Mouse (Mus musculus) intestine, embryonic 15.5 days (tissue): Measurements from ENCODE around the gene Lypd3. TPM values are rescaled to one million over a fixed set of nuclear protein-coding genes. Genes with fewer than 3 reads are reported as not detected.

ENCODE experiments used
- ATAC-seq: fragments of 200-750 bp; cut with Nextera tagmentation; 2 replicates; pipeline ENCODE4 v1.8.0; 2017; ENCODE audit warnings: moderate TSS enrichment, moderate library complexity
- H3K27ac ChIP-seq: fragments of 300-500 bp; sonication (generic); 2 replicates; pipeline ENCODE4 v1.5.1; 2015; ENCODE audit warnings: mild to moderate bottlenecking, inconsistent platforms
- H3K27me3 ChIP-seq: fragments of 300-500 bp; sonication (generic); replicated peaks from 2 replicates; pipeline ENCODE4 v1.6.1; 2015; ENCODE audit warnings: inconsistent platforms
- H3K36me3 ChIP-seq: fragments of 300-500 bp; sonication (generic); 2 replicates; pipeline ENCODE4 v1.6.1; 2015; ENCODE audit warnings: inconsistent platforms
- H3K4me1 ChIP-seq: fragments of 300-500 bp; sonication (generic); replicated peaks from 2 replicates; pipeline ENCODE4 v1.6.1; 2015; ENCODE audit warnings: inconsistent platforms
- H3K4me2 ChIP-seq: fragments of 300-500 bp; sonication (generic); replicated peaks from 2 replicates; pipeline ENCODE4 v1.6.1; 2015; ENCODE audit warnings: mild to moderate bottlenecking, inconsistent platforms
- H3K4me3 ChIP-seq: fragments of 300-500 bp; sonication (generic); replicated peaks from 2 replicates; pipeline ENCODE4 v1.5.1; 2015; ENCODE audit warnings: inconsistent platforms
- H3K9ac ChIP-seq: fragments of 300-500 bp; sonication (generic); 2 replicates; pipeline ENCODE4 v1.6.1; 2015; ENCODE audit warnings: inconsistent platforms
- H3K9me3 ChIP-seq: fragments of 300-500 bp; sonication (generic); 2 replicates; pipeline ENCODE4 v1.6.1; 2016; ENCODE audit warnings: inconsistent platforms
- whole genome bisulfite sequencing: fragments of 180-500 bp; shearing (Covaris S2); methylation state at CpG from one replicate; pipeline ENCODE4 v1.1.7; 2015; 5-methylcytosine and 5-hydroxymethylcytosine counted together
- polyA plus RNA-seq: library from polyadenylated mRNA; unstranded; fragments of >200 nt; fragmentation: Nextera tagmentation; extraction: Ambion mirVana; gene quantifications from 2 replicates; pipeline ENCODE4 v1.2.1, GENCODE M21; 2015

Lypd3 gene
- polyA plus RNA-seq, 1 experiment from 2014 or later = 0.44 TPM

- Histone ChIP-seq H3K9ac (no peak overlapping the region), H3K27ac (no peak overlapping the region)
- WGBS = 65% methylated on average over 15 of the region's 15 CpGs
These were observed 36.9 kb upstream of the Lypd3 start for GRCm38 (mm10) chr7:24599211-24600067.

DNA sequence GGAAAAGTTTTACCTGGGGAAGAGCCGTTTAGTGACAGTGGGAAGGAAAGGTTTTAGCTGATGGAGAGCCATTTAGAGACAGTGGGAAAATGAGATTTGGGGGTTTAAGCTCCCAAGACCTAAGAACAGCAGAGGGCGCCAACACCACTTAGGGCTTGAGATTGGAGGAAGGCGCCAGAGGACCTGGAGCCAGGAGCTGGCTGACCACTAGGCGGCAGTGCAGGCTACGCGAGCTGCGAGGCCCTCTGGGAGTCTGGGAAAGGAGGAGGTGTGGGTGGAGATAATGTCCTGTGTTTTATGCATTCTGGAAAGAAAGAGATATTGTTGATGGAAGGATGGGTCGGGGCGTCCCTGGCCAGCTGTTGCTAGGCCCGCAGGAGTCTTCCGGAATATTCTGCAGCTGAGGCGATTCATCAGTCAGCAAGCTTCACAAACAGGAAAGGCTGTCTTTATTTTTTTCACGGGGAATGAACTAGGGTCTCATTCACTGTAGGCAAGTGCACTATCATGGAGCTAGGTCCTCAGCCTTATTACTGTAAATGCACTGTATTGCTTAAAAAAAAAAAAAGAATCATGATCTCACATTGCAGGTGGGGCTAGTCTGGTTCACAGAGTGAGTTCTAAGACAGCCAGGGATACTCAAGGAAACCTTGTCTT is 35.3 kb upstream of the Lypd3 start:
- WGBS = 4% methylated on average over 13 of the region's 13 CpGs
- ATAC-seq = peak; percentile 90
- 0 out of 2 replicates have a peak, but pooled peaks cover 3% of the 10 kb centered on the region for H3K36me3 ChIP-seq
- H3K9ac ChIP-seq = no peak overlapping the region
- H3K27me3 ChIP-seq = no peaks in the 10 kb centered on the region
- no peaks in the 10 kb centered on the region for H3K4me1 ChIP-seq
- peak overlapping the region; percentile 41 for H3K4me2 ChIP-seq
- H3K9me3 ChIP-seq = no peaks in the 10 kb centered on the region
- no peak overlapping the region for H3K4me3 ChIP-seq
- no peak overlapping the region for H3K27ac ChIP-seq

More at GRCm38 (mm10) chr7:24599211-24600067, 36.9 kb upstream of the Lypd3 start:
- Histone ChIP-seq H3K36me3 (0 out of 2 replicates have a peak, but pooled peaks cover 3% of the 10 kb centered on the region), H3K4me2 (no peak overlapping the region), H3K4me3 (no peak overlapping the region), H3K4me1 (peaks cover 12% of the 10 kb centered on the region), H3K9me3 (no peaks in the 10 kb centered on the region), H3K27me3 (no peaks in the 10 kb centered on the region)
- ATAC-seq = peak; percentile 23; the same call in 1 of the 2 replicates

DNA sequence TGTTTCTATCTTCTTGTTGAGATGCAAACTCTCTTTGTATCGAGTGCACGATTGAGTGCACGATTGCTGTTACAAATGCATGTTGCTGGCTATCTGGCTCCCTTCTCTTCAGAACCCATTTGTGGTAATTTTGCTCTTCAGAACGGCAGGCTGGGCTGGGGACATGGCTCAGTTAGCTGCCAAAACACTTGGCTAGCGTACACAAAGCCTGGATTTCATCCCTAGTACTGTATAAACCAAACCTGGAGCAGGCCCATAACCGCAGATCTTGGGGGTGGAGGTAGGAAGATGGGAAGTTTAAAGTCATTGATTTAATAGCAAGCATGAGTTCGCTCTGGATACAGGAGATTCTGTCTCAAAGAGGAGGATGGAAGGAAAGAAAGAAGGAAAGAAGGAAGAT is 30.8 kb upstream of the Lypd3 start:
- no peak for ATAC-seq
- Histone ChIP-seq H3K27ac (no peak overlapping the region), H3K36me3 (0 out of 2 replicates have a peak, but pooled peaks cover 3% of the 10 kb centered on the region), H3K4me1 (peaks cover 6% of the 10 kb centered on the region), H3K9me3 (no peaks in the 10 kb centered on the region), H3K4me2 (no peak overlapping the region), H3K4me3 (no peak overlapping the region), H3K9ac (no peak overlapping the region), H3K27me3 (peaks cover 5% of the 10 kb centered on the region)
- 79% methylated on average over 7 of the region's 7 CpGs for WGBS

GRCm38 (mm10) chr7:24606046-24606445 is 30.3 kb upstream of the Lypd3 start:
- Histone ChIP-seq H3K4me1 (peaks cover 10% of the 10 kb centered on the region), H3K9me3 (no peaks in the 10 kb centered on the region), H3K9ac (no peak overlapping the region), H3K27me3 (peaks cover 5% of the 10 kb centered on the region), H3K4me2 (no peak overlapping the region), H3K36me3 (0 out of 2 replicates have a peak, but pooled peaks cover 3% of the 10 kb centered on the region), H3K4me3 (no peak overlapping the region), H3K27ac (no peak overlapping the region)
- ATAC-seq = no peak
- WGBS = 80% methylated on average over 7 of the region's 7 CpGs

DNA sequence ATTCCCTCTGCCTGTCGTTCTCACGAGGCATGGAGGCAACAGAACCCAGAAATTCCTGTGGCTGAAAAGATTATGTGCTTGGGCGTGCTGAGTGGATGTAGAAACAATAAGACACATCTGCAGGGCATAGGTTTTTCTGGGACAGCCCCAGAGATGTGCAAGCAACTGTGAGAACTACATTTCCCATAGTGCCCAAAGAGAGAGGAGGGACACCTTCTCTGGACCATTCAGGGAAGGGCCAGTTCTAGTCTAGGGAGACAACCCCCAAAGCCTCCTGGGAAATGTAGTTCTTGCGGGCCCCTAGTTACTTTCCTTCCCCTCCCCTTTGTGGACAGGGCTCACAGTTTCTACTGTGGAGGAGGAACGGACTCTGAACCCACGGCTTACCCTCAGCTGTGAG is 28.3 kb upstream of the Lypd3 start:
- peak; percentile 70 for ATAC-seq
- no peak overlapping the region for H3K4me3 ChIP-seq
- H3K4me1 ChIP-seq = peaks cover 18% of the 10 kb centered on the region
- H3K9me3 ChIP-seq = no peaks in the 10 kb centered on the region
- H3K9ac ChIP-seq = no peak overlapping the region
- 0 out of 2 replicates have a peak overlapping the region, but pooled peaks have one; percentile 14 for H3K4me2 ChIP-seq
- peaks cover 16% of the 10 kb centered on the region for H3K27me3 ChIP-seq
- no peak overlapping the region for H3K27ac ChIP-seq
- WGBS = 52% methylated on average over 6 of the region's 6 CpGs
- 0 out of 2 replicates have a peak, but pooled peaks cover 3% of the 10 kb centered on the region for H3K36me3 ChIP-seq

GRCm38 (mm10) chr7:24608561-24608960 is 27.8 kb upstream of the Lypd3 start:
- Histone ChIP-seq H3K4me1 (peaks cover 18% of the 10 kb centered on the region), H3K27ac (no peak overlapping the region), H3K9me3 (no peaks in the 10 kb centered on the region), H3K9ac (no peak overlapping the region), H3K4me2 (0 out of 2 replicates have a peak overlapping the region, but pooled peaks have one; percentile 14), H3K4me3 (no peak overlapping the region), H3K27me3 (peaks cover 19% of the 10 kb centered on the region), H3K36me3 (0 out of 2 replicates have a peak, but pooled peaks cover 3% of the 10 kb centered on the region)
- WGBS = 79% methylated on average over 8 of the region's 8 CpGs
- no peak for ATAC-seq

DNA sequence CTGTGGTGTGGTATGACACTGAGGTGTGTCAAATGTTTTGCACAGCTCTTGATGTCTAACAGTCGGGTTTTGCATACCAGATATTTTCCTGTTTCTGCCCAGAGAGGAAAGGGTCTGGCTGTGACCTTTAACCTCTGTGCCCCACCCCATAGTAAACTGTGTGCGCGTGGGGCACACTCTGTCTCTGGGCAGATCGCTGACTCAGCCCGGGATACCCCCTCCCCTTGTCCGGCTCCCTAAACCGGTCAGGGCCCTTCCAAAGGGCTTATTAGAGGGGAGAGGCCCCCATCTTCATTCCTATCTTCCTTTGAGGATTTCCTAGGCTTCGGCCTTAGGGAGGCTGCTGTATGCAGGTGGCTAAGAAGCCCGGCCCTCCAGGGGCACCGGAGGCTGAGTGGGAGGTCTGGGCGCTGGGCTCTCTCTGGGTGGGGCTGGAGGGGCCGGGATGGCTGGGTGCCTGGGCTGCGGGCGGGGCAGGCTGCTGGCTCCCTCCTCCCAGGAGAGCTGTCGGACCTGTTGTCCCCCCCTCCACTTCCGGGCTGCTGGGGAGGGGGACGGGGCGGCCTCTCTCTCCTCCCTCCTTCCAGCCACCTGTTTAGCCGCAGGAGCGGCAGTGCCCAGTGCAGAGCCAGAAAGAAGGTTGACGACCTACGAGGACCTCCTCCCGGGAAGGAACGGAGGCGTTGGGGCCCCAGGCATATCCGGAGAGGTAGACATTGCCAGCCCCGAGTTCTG is 26.0 kb upstream of the Lypd3 start, which contains the start of gene Phldb3:
Phldb3 (plus strand) TSS at position 620 of the 735 bp plus-strand sequence.
- no peaks in the 10 kb centered on the region for H3K9me3 ChIP-seq
- peak within 1 kb of the TSS; percentile 57 for H3K4me3 ChIP-seq
- H3K36me3 ChIP-seq = no peaks in the 10 kb centered on the region
- H3K27ac ChIP-seq = peak within 1 kb of the TSS; percentile 84
- peaks cover 18% of the 10 kb centered on the region for H3K4me1 ChIP-seq
- peak within 1 kb of the TSS; percentile 53 for H3K9ac ChIP-seq
- peak; percentile 75 for ATAC-seq
- WGBS = 3% methylated on average over 23 of the region's 27 CpGs
- H3K4me2 ChIP-seq = peak within 1 kb of the TSS; percentile 82
- peaks cover 19% of the 10 kb centered on the region for H3K27me3 ChIP-seq

DNA sequence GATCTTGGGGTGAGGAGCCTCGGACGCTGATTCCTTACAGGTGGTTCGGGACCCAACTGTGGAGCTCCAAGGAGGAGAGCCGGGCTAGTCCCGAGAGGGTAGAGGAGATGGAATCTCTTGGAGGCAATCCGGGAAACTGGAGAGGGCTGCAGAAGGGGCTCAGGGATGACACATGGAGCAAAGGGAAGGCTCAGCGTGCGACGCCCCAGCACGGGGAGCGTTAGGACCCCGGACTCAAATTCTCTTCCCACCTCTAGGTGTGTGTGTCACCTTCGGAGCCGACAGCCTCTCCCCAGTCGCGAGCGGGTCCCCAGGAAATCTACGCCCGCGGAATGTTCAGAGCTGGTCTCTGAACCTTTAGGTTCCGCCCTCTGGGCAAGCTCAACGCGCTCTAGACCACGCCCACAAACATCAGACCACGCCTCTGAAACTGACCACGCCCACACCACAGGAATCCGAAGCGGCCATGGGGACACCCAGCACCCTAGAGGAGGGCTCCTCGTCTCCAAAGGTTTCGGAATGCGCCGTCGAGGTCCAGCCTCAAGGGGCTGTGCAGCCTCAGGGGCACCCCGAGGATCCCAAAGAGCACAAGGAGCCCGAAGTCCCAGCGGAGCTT is 25.4 kb upstream of the Lypd3 start:
- peak overlapping the region; percentile 84 for H3K27ac ChIP-seq
- H3K27me3 ChIP-seq = peaks cover 19% of the 10 kb centered on the region
- H3K9ac ChIP-seq = peak overlapping the region; percentile 53
- peak; percentile 78 for ATAC-seq
- no peaks in the 10 kb centered on the region for H3K9me3 ChIP-seq
- H3K36me3 ChIP-seq = no peaks in the 10 kb centered on the region
- WGBS = under 1% methylated on average over 36 of the region's 36 CpGs
- peaks cover 18% of the 10 kb centered on the region for H3K4me1 ChIP-seq
- peak overlapping the region; percentile 57 for H3K4me3 ChIP-seq
- peak overlapping the region; percentile 82 for H3K4me2 ChIP-seq

GRCm38 (mm10) chr7:24611709-24612108 is 24.6 kb upstream of the Lypd3 start:
- no peaks in the 10 kb centered on the region for H3K36me3 ChIP-seq
- no peak overlapping the region for H3K27ac ChIP-seq
- peak overlapping the region; percentile 53 for H3K9ac ChIP-seq
- H3K4me3 ChIP-seq = peak overlapping the region; percentile 57
- H3K4me1 ChIP-seq = peaks cover 18% of the 10 kb centered on the region
- peak overlapping the region; percentile 82 for H3K4me2 ChIP-seq
- no peak for ATAC-seq
- whole genome bisulfite sequencing = 17% methylated on average over 7 of the region's 7 CpGs
- H3K27me3 ChIP-seq = peaks cover 19% of the 10 kb centered on the region
- H3K9me3 ChIP-seq = no peaks in the 10 kb centered on the region

DNA sequence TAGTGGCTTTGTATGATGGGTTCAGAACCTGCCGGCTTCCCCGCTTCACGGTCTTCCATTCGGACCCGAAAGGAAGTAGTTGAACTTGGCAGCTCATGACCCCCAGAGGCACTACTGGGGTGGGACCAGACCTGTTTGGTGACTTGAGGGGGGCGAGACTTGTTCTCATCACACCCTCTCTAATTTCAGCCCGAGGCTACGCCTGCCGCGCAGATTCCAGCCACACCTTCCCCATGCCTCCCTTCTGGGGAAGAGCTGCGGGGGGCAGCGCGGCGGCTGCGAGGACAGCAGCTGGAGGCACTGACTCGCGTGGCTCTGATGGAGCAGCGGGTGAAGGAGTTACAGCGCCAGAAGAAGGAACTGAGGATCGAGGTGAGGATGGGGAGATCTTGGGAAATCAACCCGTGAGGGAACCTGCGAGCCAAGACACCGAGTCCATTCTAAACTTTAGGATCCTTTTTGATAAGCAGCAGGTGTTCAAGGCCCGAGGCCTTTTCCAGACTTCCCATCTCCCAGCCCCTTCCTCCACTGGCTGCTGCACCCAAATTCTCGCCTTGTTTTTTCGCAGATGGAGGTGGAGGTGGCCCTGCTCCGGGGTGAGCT is 23.9 kb upstream of the Lypd3 start:
- H3K36me3 ChIP-seq = no peaks in the 10 kb centered on the region
- no peaks in the 10 kb centered on the region for H3K9me3 ChIP-seq
- ATAC-seq = no peak
- peaks cover 18% of the 10 kb centered on the region for H3K4me1 ChIP-seq
- H3K27ac ChIP-seq = no peak overlapping the region
- peaks cover 19% of the 10 kb centered on the region for H3K27me3 ChIP-seq
- H3K9ac ChIP-seq = no peak overlapping the region
- 7% methylated on average over 27 of the region's 27 CpGs for WGBS
- H3K4me2 ChIP-seq = peak overlapping the region; percentile 82
- H3K4me3 ChIP-seq = peak overlapping the region; percentile 24

- no peak for ATAC-seq
- Histone ChIP-seq H3K36me3 (no peaks in the 10 kb centered on the region; the same call in 1 of the 2 replicates), H3K27ac (no peak overlapping the region), H3K4me2 (no peak overlapping the region), H3K4me3 (no peak overlapping the region), H3K9ac (no peak overlapping the region), H3K27me3 (peaks cover 19% of the 10 kb centered on the region), H3K9me3 (no peaks in the 10 kb centered on the region), H3K4me1 (peaks cover 18% of the 10 kb centered on the region)
- WGBS = 74% methylated on average over 13 of the region's 13 CpGs
These were observed 21.5 kb upstream of the Lypd3 start for GRCm38 (mm10) chr7:24614816-24615215.
